Mouse (Mus musculus) ES-Bruce4 (cell line): ENCODE results near the gene Pdxp. TPM values are rescaled to one million over a fixed set of nuclear protein-coding genes. Genes with fewer than 3 reads are reported as not detected.
A peak's percentile ranks its signal among the peaks of the same experiment; 100 is the strongest.

ENCODE experiments used
- H3K27ac ChIP-seq: 2 replicates; pipeline ENCODE4 v1.5.1; 2012; ENCODE audit warnings: low read length, inconsistent platforms; ENCODE audit not compliant: insufficient read depth
- H3K27me3 ChIP-seq: 2 replicates; pipeline ENCODE4 v1.6.1; 2012; ENCODE audit warnings: mild to moderate bottlenecking, low read length, inconsistent platforms; ENCODE audit not compliant: control insufficient read depth, poor library complexity, insufficient read depth, severe bottlenecking
- H3K36me3 ChIP-seq: 2 replicates; pipeline ENCODE4 v1.6.1; 2012; ENCODE audit warnings: inconsistent platforms, mild to moderate bottlenecking, low read length, moderate library complexity; ENCODE audit not compliant: control insufficient read depth, poor library complexity, insufficient read depth, severe bottlenecking
- H3K4me1 ChIP-seq: one replicate; pipeline ENCODE4 v1.8.1; 2011; ENCODE audit warnings: low read length; ENCODE audit not compliant: control insufficient read depth, insufficient read depth
- H3K4me3 ChIP-seq: 2 replicates; pipeline ENCODE4 v1.5.1; 2011; ENCODE audit warnings: low read depth, mild to moderate bottlenecking, low read length
- H3K9ac ChIP-seq: 2 replicates; pipeline ENCODE4 v1.6.1; 2012; ENCODE audit warnings: low read depth, mild to moderate bottlenecking, inconsistent platforms; ENCODE audit not compliant: poor library complexity, severe bottlenecking
- H3K9me3 ChIP-seq: replicated peaks from 2 replicates; pipeline ENCODE4 v1.6.1; 2012; ENCODE audit warnings: mild to moderate bottlenecking, low read length, inconsistent platforms; ENCODE audit not compliant: control insufficient read depth, poor library complexity, insufficient read depth, severe bottlenecking
- CTCF ChIP-seq: IDR thresholded peaks from one replicate; pipeline ENCODE4 v1.8.1; 2011; ENCODE audit warnings: low read depth, low read length
- EP300 ChIP-seq: IDR thresholded peaks from 2 replicates; pipeline ENCODE4 v1.6.1; 2011; ENCODE audit warnings: low read depth, low read length; ENCODE audit not compliant: insufficient read depth
- POLR2A ChIP-seq: IDR thresholded peaks from one replicate; pipeline ENCODE4 v1.8.1; 2011; ENCODE audit warnings: low read length; ENCODE audit not compliant: insufficient read depth
- polyA plus RNA-seq: library from polyadenylated mRNA; stranded (reverse); fragments of >200 nt; gene quantifications from 2 replicates; pipeline ENCODE4 v1.2.4, GENCODE M21; 2011; ENCODE audit warnings: low read depth; ENCODE audit not compliant: missing spikeins, insufficient read depth, insufficient read length

Pdxp gene
- polyA plus RNA-seq, 1 experiment, result 22.8 TPM

DNA sequence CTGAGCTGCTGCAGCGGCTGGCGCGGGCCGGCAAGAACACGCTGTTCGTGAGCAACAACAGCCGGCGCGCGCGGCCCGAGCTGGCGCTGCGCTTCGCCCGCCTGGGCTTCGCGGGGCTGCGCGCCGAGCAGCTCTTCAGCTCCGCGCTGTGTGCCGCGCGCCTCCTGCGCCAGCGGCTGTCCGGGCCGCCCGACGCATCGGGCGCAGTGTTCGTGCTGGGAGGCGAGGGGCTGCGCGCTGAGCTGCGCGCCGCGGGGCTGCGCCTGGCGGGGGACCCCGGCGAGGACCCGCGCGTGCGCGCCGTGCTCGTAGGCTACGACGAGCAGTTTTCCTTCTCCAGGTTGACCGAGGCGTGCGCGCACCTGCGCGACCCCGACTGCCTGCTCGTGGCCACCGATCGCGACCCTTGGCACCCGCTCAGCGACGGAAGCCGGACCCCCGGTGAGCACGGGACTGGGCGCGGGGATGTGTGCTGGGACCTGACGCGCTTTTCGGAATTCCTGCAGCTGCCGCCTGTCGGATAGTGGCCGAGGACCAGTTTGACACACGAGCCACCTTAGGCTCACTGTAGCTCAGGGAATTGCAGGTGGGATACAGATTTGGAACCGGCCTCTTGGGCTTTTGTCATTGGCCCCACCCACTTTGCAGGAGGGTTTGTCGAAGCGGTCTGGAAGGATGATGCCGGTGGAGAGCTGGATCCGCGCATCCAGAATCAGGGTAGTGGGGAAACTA lies 538 bp downstream of the Pdxp start:
- H3K9me3 ChIP-seq, result no peaks in the 10 kb centered on the region
- no peak for TF ChIP-seq CTCF
- TF ChIP-seq POLR2A, result no peak
- no peak for TF ChIP-seq EP300
- H3K27me3 ChIP-seq, result no peaks in the 10 kb centered on the region
- peak overlapping the region; percentile 37 for H3K9ac ChIP-seq
- H3K4me3 ChIP-seq, result peak overlapping the region; percentile 78
- peaks cover 3% of the 10 kb centered on the region for H3K4me1 ChIP-seq
- H3K36me3 ChIP-seq, result peaks cover 3% of the 10 kb centered on the region; the same call in 1 of the 2 replicates
- no peak overlapping the region for H3K27ac ChIP-seq

DNA sequence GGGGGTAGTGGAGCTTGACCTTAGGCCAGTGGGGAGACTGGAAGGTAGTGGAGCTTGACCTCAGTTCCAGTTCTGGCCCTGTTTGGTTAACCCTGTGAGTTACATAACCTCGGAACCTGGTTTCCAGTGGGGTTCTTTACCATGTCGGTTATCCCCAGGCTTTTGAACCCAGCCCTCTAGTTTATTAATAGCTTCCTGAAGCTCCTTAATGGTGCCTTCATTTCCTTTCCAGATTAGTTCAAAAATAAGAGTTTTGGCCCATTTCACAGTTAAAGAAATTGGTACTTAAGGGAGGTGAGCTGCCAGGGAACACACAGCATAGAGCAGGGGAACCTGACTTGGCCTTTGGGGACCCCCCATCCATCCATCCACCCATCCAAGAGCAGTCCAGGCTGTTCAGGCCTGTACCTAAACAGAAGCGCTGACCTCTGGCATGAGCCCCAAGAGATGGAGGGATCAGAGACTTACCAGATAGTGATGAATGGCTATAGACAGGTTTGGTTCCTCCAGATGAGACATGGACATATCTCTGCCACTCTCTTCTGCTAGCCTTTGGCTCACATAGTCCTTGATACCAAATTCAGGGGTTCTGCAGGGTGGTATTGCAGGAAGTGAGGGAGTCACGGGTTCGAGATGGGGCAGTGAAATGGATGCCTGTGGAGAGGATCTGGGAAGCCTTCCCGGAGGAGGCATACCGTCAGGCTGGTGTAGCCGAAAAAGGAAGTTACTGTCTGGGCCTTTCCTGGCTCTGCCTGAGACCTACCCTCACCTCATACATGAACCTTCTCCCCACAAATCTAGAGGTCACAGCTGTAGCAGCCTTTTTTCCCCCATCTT lies 1.3 kb downstream of the Pdxp start:
- H3K4me3 ChIP-seq, result peak overlapping the region; percentile 78
- H3K9me3 ChIP-seq, result no peaks in the 10 kb centered on the region
- no peaks in the 10 kb centered on the region for H3K27me3 ChIP-seq
- peaks cover 3% of the 10 kb centered on the region; the same call in 1 of the 2 replicates for H3K36me3 ChIP-seq
- peak overlapping the region; percentile 37 for H3K9ac ChIP-seq
- H3K27ac ChIP-seq, result no peak overlapping the region
- TF ChIP-seq EP300 (no peak), POLR2A (no peak), CTCF (no peak)
- H3K4me1 ChIP-seq, result peaks cover 3% of the 10 kb centered on the region

DNA sequence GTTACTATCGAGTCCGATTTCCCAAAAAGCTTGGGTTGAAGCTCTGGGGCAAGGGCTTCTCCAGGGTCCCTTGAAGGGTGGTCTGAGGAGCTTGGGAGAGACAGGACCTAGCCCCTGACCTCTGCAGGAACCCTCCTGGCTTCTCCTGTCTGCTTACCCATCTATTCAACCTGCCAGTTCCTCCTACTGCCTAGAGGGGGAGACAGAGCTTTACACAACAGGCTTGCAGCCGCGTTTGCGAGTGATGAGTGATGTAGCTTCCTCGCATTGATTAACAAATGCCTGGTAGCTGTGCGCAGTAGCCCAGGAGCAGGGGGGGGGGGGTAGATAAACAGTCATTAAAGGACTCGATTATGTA lies 1.9 kb downstream of the Pdxp start:
- peaks cover 3% of the 10 kb centered on the region; the same call in 1 of the 2 replicates for H3K36me3 ChIP-seq
- H3K9ac ChIP-seq, result no peak overlapping the region
- no peaks in the 10 kb centered on the region for H3K9me3 ChIP-seq
- peak; percentile 85 for TF ChIP-seq CTCF
- TF ChIP-seq POLR2A, result no peak
- H3K4me3 ChIP-seq, result no peak overlapping the region
- H3K27me3 ChIP-seq, result no peaks in the 10 kb centered on the region
- H3K27ac ChIP-seq, result no peak overlapping the region
- H3K4me1 ChIP-seq, result peaks cover 3% of the 10 kb centered on the region

DNA sequence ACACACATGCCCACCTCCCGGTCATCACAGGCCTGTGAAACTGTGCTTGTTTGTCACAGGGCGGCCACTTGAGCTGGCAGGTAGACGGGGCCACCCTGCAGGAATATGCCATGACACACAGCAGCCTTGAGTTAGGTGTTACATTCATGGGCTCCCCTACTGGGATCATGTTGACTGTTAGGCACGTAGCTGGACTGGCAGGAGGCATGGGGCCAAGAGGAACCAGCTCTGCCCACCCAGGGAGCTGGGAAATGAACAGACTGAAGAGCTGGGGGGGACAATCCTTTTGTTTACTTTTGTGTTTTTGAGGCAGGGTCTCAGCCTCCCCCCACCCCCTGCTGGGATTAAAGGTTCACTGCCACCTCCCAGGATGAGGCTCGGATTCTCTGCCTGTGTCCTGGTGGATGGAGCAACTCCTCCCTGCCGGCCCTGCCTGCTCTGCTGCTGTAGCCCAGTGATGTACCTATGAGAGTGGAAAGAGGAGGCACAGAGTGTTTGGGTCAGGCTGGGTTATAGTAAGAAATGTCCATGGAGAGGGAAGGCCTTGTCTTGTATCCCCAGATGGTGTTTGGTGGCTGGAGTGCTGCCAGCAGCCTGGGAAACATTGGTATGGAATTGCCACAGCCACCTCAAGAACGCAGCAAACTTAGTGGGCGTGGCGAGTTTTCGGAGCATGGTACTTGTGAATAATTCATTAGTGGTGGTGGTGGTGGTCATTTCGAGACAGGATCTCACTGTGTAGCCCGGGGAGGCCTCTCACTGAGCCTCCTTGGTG lies 2.5 kb downstream of the Pdxp start:
- TF ChIP-seq EP300, result no peak
- no peak for TF ChIP-seq CTCF
- TF ChIP-seq POLR2A, result no peak
- no peak overlapping the region for H3K9ac ChIP-seq
- no peaks in the 10 kb centered on the region for H3K9me3 ChIP-seq
- no peak overlapping the region for H3K4me3 ChIP-seq
- peaks cover 3% of the 10 kb centered on the region; the same call in 1 of the 2 replicates for H3K36me3 ChIP-seq
- H3K27me3 ChIP-seq, result no peaks in the 10 kb centered on the region
- H3K4me1 ChIP-seq, result peaks cover 3% of the 10 kb centered on the region
- no peak overlapping the region for H3K27ac ChIP-seq

DNA sequence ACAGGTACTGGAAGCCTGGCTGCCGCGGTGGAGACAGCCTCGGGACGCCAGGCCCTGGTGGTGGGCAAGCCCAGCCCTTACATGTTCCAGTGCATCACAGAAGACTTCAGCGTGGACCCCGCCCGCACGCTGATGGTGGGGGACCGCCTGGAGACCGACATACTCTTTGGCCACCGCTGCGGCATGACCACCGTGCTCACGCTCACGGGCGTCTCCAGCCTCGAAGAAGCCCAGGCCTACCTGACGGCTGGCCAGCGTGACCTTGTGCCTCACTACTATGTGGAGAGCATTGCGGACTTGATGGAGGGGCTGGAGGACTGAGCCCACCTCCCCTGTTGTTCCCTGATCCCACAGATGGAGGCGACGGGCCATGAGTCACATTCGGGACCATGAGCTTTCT lies 4.4 kb downstream of the Pdxp start:
- no peaks in the 10 kb centered on the region for H3K27me3 ChIP-seq
- H3K27ac ChIP-seq, result no peak overlapping the region
- H3K36me3 ChIP-seq, result peaks cover 3% of the 10 kb centered on the region; the same call in 1 of the 2 replicates
- no peak overlapping the region for H3K4me3 ChIP-seq
- no peak overlapping the region for H3K9ac ChIP-seq
- H3K4me1 ChIP-seq, result peaks cover 3% of the 10 kb centered on the region
- H3K9me3 ChIP-seq, result no peaks in the 10 kb centered on the region
- no peak for TF ChIP-seq CTCF
- no peak for TF ChIP-seq EP300
- TF ChIP-seq POLR2A, result no peak
